Mouse (Mus musculus) ovary, postnatal 14 days (tissue): ENCODE measurements at regions not wholly inside any gene's neighbourhood (a gene's known extent, or its start where the extent isn't known, plus 50 kb on each side); places are given as distances from the start of the nearest gene placed in this dataset.

ENCODE experiments used
- DNase-seq: peaks from one replicate; pipeline ENCODE4 v3.0.0; 2022; ENCODE audit warnings: low spot score

- DNase-seq: no peak
These were observed 1526.6 kb upstream of the Cdh8 start for GRCm38 (mm10) chr8:100942680-100943427.

GRCm38 (mm10) chr8:100939533-100939932, 1523.3 kb upstream of the Cdh8 start:
- no peak for DNase-seq

GRCm38 (mm10) chr8:100890307-100890706, 1474.0 kb upstream of the Cdh8 start:
- DNase-seq: no peak

- no peak for DNase-seq
These were observed 1449.4 kb upstream of the Cdh8 start for GRCm38 (mm10) chr8:100865624-100866023.

- peak; percentile 10 for DNase-seq
These were observed 1434.7 kb upstream of the Cdh8 start for GRCm38 (mm10) chr8:100850822-100851437.
